Mouse (Mus musculus) neural tube, embryonic 14.5 days (tissue): ENCODE results near the gene Rac2. TPM values are rescaled to one million over a fixed set of nuclear protein-coding genes. Genes with fewer than 3 reads are reported as not detected.

Experiments used
- ATAC-seq: fragments of 200-750 bp; cut with Nextera tagmentation; 2 replicates; pipeline ENCODE4 v1.8.0; 2017; ENCODE audit warnings: low read depth, mild to moderate bottlenecking, moderate TSS enrichment, moderate library complexity
- H3K27ac ChIP-seq: fragments of 300-500 bp; sonication (generic); 2 replicates; pipeline ENCODE4 v1.5.1; 2014; ENCODE audit warnings: low read depth, mild to moderate bottlenecking, control low read depth, low read length, moderate library complexity, mixed read lengths
- H3K27me3 ChIP-seq: fragments of 300-500 bp; sonication (generic); 2 replicates; pipeline ENCODE4 v1.6.1; 2014; ENCODE audit warnings: low read length; ENCODE audit not compliant: control insufficient read depth, insufficient read depth
- H3K36me3 ChIP-seq: fragments of 300-500 bp; sonication (generic); 2 replicates; pipeline ENCODE4 v1.6.1; 2014; ENCODE audit warnings: low read length, mixed read lengths; ENCODE audit not compliant: control insufficient read depth, insufficient read depth
- H3K4me1 ChIP-seq: fragments of 300-500 bp; sonication (generic); 2 replicates; pipeline ENCODE4 v1.6.1; 2014; ENCODE audit warnings: low read length; ENCODE audit not compliant: control insufficient read depth, insufficient read depth
- H3K4me2 ChIP-seq: fragments of 300-500 bp; sonication (generic); 2 replicates; pipeline ENCODE4 v1.6.1; 2014; ENCODE audit warnings: mild to moderate bottlenecking, low read depth, low read length, control low read depth
- H3K4me3 ChIP-seq: fragments of 300-500 bp; sonication (generic); 2 replicates; pipeline ENCODE4 v1.5.1; 2014; ENCODE audit warnings: low read depth, low read length, control low read depth, mixed read lengths
- H3K9ac ChIP-seq: fragments of 300-500 bp; sonication (generic); replicated peaks from 2 replicates; pipeline ENCODE4 v1.6.1; 2014; ENCODE audit warnings: low read depth, mild to moderate bottlenecking, control low read depth, low read length, mixed read lengths
- H3K9me3 ChIP-seq: fragments of 300-500 bp; sonication (generic); 2 replicates; pipeline ENCODE4 v1.6.1; 2016; ENCODE audit warnings: low read length; ENCODE audit not compliant: control insufficient read depth
- WGBS: fragments of 180-500 bp; shearing (Covaris S2); extraction: QIAGEN DNeasy Blood & Tissue Kit; methylation state at CpG from one replicate; pipeline ENCODE4 v1.1.7; 2014; 5-methylcytosine and 5-hydroxymethylcytosine counted together
- polyA plus RNA-seq: library from polyadenylated mRNA; unstranded; fragments of >200 nt; fragmentation: Nextera tagmentation; extraction: Ambion mirVana; gene quantifications from 2 replicates; pipeline ENCODE4 v1.2.1, GENCODE M21; 2014

Gene Rac2
- polyA plus RNA-seq, 1 experiment from 2014 or later = 6.9 TPM

DNA sequence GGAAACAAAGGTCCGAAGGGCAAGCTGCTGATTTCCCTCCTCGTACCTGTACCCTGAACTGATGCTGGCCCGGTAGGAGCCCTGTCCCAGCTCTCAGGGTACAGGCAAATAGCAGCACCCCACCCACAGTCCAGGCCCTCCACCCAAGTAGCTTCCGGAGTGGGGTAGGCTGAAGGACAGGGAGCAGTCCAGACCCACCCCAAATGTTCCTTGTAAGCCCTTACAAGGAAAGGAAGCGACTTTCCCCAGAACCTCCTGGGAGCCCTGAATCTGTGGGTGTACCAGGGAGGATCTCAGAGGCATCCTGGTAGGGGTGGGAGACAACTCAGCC, 348 bp downstream of the Rac2 start:
- no peaks in the 10 kb centered on the region for H3K9me3 ChIP-seq
- ATAC-seq = no peak

DNA sequence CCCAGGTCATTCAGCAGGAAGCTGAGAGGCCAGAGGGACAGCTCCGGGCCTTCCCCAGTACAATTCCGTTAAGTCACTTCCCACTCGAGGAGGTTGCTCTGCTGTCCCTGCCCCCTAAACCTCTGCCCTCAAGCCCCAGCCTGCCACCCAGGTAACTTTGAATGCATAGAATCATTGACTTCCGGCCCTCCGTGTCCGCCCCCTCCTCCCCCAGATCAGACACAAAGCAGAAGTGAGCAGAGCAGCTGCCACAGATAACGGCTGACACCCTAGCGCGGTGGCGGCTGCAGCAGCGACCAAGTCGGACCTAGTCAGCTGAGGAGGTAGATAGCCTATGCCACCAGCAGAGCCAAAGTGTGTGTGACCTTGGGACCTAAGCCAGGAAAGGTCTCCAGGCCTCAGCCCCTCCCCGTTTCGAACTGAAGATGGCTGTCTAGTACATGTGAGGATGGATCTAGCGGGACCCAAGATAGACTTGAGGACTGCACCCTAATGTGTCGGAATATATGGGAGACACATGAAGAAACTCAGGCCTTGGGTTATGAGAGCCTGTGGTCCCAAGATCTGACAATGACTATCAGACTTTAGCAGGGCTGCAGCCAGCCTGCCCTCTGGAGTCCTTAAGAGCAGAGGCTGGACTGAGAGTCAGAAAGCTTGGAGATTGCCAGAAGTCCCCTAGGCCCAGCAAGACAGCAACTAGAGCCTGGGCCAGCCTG, 871 bp downstream of the Rac2 start:
- Histone ChIP-seq H3K4me3 (no peak overlapping the region), H3K27ac (no peak overlapping the region), H3K9ac (no peak overlapping the region), H3K4me1 (no peaks in the 10 kb centered on the region), H3K9me3 (no peaks in the 10 kb centered on the region), H3K27me3 (no peaks in the 10 kb centered on the region), H3K4me2 (no peak overlapping the region), H3K36me3 (no peaks in the 10 kb centered on the region)
- ATAC-seq = no peak
- WGBS = 75% methylated on average over 16 of the region's 16 CpGs

More for the DNA sequence above, 348 bp downstream of the Rac2 start:
- no peaks in the 10 kb centered on the region for H3K36me3 ChIP-seq
- no peak overlapping the region for H3K9ac ChIP-seq
- WGBS = 90% methylated on average over 5 of the region's 5 CpGs
- no peaks in the 10 kb centered on the region for H3K27me3 ChIP-seq
- H3K4me2 ChIP-seq = no peak overlapping the region
- no peak overlapping the region for H3K27ac ChIP-seq
- H3K4me1 ChIP-seq = no peaks in the 10 kb centered on the region
- no peak overlapping the region for H3K4me3 ChIP-seq

DNA sequence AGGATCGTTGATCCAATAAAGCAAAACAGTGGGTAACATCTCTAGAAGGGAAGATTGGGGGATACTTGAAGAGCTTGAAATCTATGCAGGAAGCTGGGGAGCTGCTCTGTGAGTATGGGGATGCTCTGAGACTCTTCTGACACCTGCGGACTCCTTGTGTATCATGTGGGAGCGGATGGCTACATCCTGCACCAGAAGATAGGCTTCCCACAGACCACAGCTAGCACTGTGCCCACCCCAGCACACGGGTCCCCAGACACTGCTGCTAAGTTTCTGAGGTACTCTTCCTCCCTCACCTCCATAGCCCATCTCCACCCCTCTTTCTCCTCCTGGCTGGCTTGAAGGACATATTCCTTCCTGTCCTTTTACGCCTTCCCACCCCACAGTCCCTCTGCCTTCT, 2.4 kb downstream of the Rac2 start:
- no peak for ATAC-seq

DNA sequence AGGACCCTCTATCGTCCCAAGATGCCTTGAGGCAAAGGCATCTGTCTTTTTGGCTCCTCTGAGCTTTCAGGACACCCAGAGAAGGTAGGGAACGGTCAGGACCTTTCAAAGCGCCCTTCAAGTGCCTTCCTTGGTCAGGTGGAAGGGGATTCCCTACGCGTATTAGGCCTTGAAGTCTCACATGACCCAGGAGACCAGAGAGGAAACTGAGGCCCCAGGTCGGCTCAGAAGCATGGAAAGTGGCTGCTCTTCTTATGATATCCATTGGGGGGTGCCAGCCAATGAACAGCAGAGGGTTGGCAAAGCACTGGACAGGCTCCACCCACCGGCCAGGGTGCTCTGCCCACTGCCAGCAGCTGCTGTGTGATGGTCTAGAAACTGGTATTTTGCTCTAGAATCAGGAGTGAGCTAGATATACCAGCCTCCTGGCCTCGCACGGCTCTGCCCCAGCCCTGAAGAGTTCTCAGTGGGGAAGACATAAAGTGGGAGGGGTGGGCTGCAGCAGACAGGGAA, 4.9 kb downstream of the Rac2 start:
- H3K4me2 ChIP-seq = no peak overlapping the region
- no peak overlapping the region for H3K9ac ChIP-seq
- H3K27me3 ChIP-seq = no peaks in the 10 kb centered on the region
- no peaks in the 10 kb centered on the region for H3K36me3 ChIP-seq
- no peak for ATAC-seq
- WGBS = 74% methylated on average over 9 of the region's 9 CpGs
- H3K27ac ChIP-seq = no peak overlapping the region
- H3K4me1 ChIP-seq = no peaks in the 10 kb centered on the region
- no peaks in the 10 kb centered on the region for H3K9me3 ChIP-seq
- no peak overlapping the region for H3K4me3 ChIP-seq

More for the DNA sequence above, 2.4 kb downstream of the Rac2 start:
- 91% methylated on average over 5 of the region's 5 CpGs for WGBS
- H3K4me3 ChIP-seq = no peak overlapping the region
- H3K9me3 ChIP-seq = no peaks in the 10 kb centered on the region
- no peak overlapping the region for H3K4me2 ChIP-seq
- H3K27me3 ChIP-seq = no peaks in the 10 kb centered on the region
- no peak overlapping the region for H3K9ac ChIP-seq
- no peaks in the 10 kb centered on the region for H3K36me3 ChIP-seq
- no peak overlapping the region for H3K27ac ChIP-seq
- H3K4me1 ChIP-seq = no peaks in the 10 kb centered on the region

DNA sequence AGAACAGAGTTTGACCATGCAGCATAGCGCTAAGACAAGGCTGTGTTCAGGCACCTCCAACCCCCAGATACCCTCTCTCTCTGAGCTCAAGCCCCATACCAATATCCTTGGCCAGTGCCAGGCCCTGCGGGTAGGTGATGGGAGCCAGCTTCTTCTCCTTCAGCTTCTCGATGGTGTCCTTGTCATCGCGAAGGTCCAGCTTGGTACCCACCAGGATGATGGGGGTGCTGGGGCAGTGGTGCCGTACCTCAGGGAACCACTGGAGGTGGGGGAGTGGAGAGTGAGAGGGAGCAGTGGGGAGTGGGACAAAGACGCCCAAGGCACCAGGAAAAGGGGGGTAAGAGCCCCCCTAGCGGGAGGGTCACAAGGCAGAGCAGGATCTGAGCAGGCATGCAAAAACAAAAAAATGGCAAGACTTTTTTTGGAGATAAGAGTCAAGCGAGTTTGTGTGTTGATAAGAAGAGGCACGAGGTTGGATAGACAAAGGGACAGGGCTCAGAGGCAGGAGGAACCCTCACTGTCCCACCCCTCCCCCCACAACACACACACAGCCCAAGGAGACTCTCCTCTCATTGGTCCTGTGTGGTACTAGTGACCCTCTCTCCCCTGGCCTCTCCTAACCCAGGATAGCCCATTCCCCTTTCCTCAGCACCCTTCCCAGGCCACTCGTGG, 7.7 kb downstream of the Rac2 start:
- Histone ChIP-seq H3K27me3 (no peaks in the 10 kb centered on the region), H3K4me2 (no peak overlapping the region), H3K9ac (no peak overlapping the region), H3K36me3 (no peaks in the 10 kb centered on the region), H3K4me1 (no peaks in the 10 kb centered on the region), H3K4me3 (no peak overlapping the region), H3K27ac (no peak overlapping the region), H3K9me3 (no peaks in the 10 kb centered on the region)
- ATAC-seq = no peak
- WGBS = 81% methylated on average over 11 of the region's 11 CpGs

DNA sequence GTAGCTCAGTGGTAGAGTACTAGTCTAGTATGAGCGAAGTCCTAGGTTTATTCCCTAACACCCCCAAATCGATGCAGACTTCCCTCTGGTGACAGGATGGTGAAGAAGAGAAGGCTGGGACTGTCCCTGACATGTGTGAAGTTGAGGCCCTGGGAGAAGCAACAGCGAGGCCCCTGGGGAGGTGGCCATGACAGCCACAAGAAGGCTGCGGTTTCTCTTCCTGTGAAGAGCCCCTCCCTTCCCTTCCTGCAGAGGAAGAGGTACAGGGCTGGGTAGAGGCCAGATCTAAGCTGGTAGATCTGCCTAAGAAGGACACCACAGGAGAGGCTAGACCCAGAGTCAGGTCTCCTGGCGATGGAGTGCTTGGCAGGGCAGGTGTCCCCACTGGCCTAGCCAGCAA, 8.6 kb downstream of the Rac2 start:
- H3K4me2 ChIP-seq = no peak overlapping the region
- H3K27ac ChIP-seq = no peak overlapping the region
- no peaks in the 10 kb centered on the region for H3K36me3 ChIP-seq
- no peak overlapping the region for H3K9ac ChIP-seq
- no peak for ATAC-seq
- no peaks in the 10 kb centered on the region for H3K4me1 ChIP-seq
- H3K4me3 ChIP-seq = no peak overlapping the region
- H3K27me3 ChIP-seq = no peaks in the 10 kb centered on the region
- no peaks in the 10 kb centered on the region for H3K9me3 ChIP-seq
- WGBS = 80% methylated on average over 5 of the region's 5 CpGs

DNA sequence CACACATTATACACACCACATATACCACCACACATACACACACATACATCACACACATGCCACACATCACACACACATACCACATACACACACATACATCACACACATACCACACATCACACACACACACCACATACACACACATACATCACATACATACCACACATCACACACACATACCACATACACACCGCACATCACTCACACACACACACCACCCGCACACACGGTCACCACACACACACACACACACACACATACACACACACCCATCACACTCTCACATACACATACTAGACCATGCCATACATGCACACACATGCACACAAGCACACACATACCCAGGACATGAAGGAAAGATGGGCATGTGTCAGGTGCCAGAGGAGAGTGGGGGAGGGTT, 9.2 kb downstream of the Rac2 start:
- Histone ChIP-seq H3K9ac (no peak overlapping the region), H3K4me2 (no peak overlapping the region), H3K4me1 (no peaks in the 10 kb centered on the region), H3K4me3 (no peak overlapping the region), H3K9me3 (no peaks in the 10 kb centered on the region), H3K36me3 (no peaks in the 10 kb centered on the region), H3K27me3 (no peaks in the 10 kb centered on the region), H3K27ac (no peak overlapping the region)
- WGBS = 93% methylated on average over 3 of the region's 3 CpGs
- no peak for ATAC-seq

DNA sequence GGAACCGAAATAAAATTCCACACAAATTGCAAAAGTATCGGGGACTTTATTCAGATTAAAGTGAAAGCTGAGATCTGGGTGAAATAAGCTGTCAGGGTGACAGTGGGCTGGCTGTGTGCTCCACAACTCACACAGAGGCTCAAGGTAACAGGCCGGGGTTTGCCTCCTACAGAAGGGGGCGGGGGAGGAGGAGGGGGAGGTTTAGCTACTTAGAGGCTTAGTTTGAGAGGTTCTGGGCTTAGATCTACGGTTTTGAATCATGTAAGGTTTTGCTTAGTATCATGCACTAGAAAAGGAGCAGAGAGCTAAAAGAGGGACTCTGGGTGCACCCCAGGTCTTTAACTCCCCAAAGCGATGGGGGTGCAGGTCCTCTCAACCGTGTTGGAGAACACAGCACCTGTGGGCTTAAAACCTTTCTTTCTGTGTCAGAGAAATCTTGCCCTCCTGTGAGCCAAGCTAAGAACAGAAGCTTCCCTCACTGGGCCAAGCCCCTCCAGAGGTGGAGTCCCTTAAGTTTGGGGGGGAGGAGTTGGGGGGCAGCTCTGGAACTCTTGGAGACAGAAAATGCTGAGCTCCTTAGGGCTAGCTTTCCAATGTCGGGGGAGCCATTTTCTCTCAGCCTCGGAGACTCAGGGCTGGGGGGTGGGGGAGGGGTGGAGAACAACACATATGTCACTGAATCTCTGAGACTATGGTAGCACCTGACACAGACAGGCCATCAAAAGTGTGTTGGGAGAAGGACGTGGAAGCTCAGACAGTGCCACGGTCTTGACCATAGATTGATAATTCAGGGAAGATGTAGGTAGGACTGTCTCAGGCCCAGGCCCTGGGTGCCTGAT, 13.2 kb downstream of the Rac2 start:
- H3K36me3 ChIP-seq = no peaks in the 10 kb centered on the region
- no peaks in the 10 kb centered on the region for H3K4me1 ChIP-seq
- 66% methylated on average over 11 of the region's 11 CpGs for WGBS
- no peaks in the 10 kb centered on the region for H3K9me3 ChIP-seq
- no peak overlapping the region for H3K4me2 ChIP-seq
- no peak overlapping the region for H3K9ac ChIP-seq
- no peak for ATAC-seq
- no peaks in the 10 kb centered on the region for H3K27me3 ChIP-seq
- H3K4me3 ChIP-seq = no peak overlapping the region
- H3K27ac ChIP-seq = no peak overlapping the region
